Mouse (Mus musculus) embryonic facial prominence, embryonic 14.5 days (tissue): ENCODE results near the gene Gm9887. TPM values are rescaled to one million over a fixed set of nuclear protein-coding genes. Genes with fewer than 3 reads are reported as not detected.
A peak's percentile ranks its signal among the peaks of the same experiment; 100 is the strongest.

Experiments used
- ATAC-seq: fragments of 200-750 bp; cut with Nextera tagmentation; 2 replicates; pipeline ENCODE4 v1.8.0; 2017; ENCODE audit warnings: low read depth, moderate number of reproducible peaks, moderate TSS enrichment
- DNase-seq: peaks from one replicate; pipeline ENCODE4 v3.0.0-alpha.2; 2015; ENCODE audit warnings: low spot score
- H3K27ac ChIP-seq: fragments of 300-500 bp; sonication (generic); replicated peaks from 2 replicates; pipeline ENCODE4 v1.5.1; 2014; ENCODE audit warnings: low read depth, mild to moderate bottlenecking, low read length, moderate library complexity
- H3K27me3 ChIP-seq: fragments of 300-500 bp; sonication (generic); replicated peaks from 2 replicates; pipeline ENCODE4 v1.6.1; 2014; ENCODE audit warnings: low read length; ENCODE audit not compliant: control insufficient read depth, insufficient read depth
- H3K36me3 ChIP-seq: fragments of 300-500 bp; sonication (generic); 2 replicates; pipeline ENCODE4 v1.6.1; 2014; ENCODE audit warnings: low read length, mixed read lengths; ENCODE audit not compliant: control insufficient read depth, insufficient read depth
- H3K4me1 ChIP-seq: fragments of 300-500 bp; sonication (generic); 2 replicates; pipeline ENCODE4 v1.6.1; 2014; ENCODE audit warnings: antibody characterized with exemption, low read length; ENCODE audit not compliant: control insufficient read depth, insufficient read depth
- H3K4me2 ChIP-seq: fragments of 300-500 bp; sonication (generic); 2 replicates; pipeline ENCODE4 v1.6.1; 2014; ENCODE audit warnings: low read depth, mild to moderate bottlenecking, low read length, moderate library complexity, mixed read lengths
- H3K4me3 ChIP-seq: fragments of 300-500 bp; sonication (generic); 2 replicates; pipeline ENCODE4 v1.5.1; 2014; ENCODE audit warnings: low read depth, mild to moderate bottlenecking, low read length
- H3K9ac ChIP-seq: fragments of 300-500 bp; sonication (generic); 2 replicates; pipeline ENCODE4 v1.6.1; 2014; ENCODE audit warnings: low read depth, mild to moderate bottlenecking, low read length, moderate library complexity, mixed read lengths
- H3K9me3 ChIP-seq: fragments of 300-500 bp; sonication (generic); 2 replicates; pipeline ENCODE4 v1.6.1; 2016; ENCODE audit warnings: low read length; ENCODE audit not compliant: control insufficient read depth
- WGBS: fragments of 180-500 bp; shearing (Covaris S2); extraction: QIAGEN DNeasy Blood & Tissue Kit; methylation state at CpG from one replicate; pipeline ENCODE4 v1.1.7; 2014; 5-methylcytosine and 5-hydroxymethylcytosine counted together
- polyA plus RNA-seq: library from polyadenylated mRNA; unstranded; fragments of >200 nt; fragmentation: Nextera tagmentation; extraction: Ambion mirVana; gene quantifications from 2 replicates; pipeline ENCODE4 v1.2.1, GENCODE M21; 2014

The Gm9887 gene
- 1.7 and 1.8 TPM in 2 replicates for polyA plus RNA-seq

- peaks cover 23% of the 10 kb centered on the region for H3K36me3 ChIP-seq
- peak within 1 kb of the TSS; percentile 99 for H3K9ac ChIP-seq
- ATAC-seq = peak; percentile 96
- DNase-seq = peak; percentile 97
- peaks cover 19% of the 10 kb centered on the region; the same call in 1 of the 2 replicates for H3K4me1 ChIP-seq
- peak within 1 kb of the TSS; percentile 100 for H3K4me3 ChIP-seq
- H3K4me2 ChIP-seq = peak within 1 kb of the TSS; percentile 92
- H3K27me3 ChIP-seq = no peaks in the 10 kb centered on the region
- H3K27ac ChIP-seq = peak within 1 kb of the TSS; percentile 95
- WGBS = 2% methylated on average over 9 of the region's 121 CpGs
- H3K9me3 ChIP-seq = no peaks in the 10 kb centered on the region
Measured at GRCm38 (mm10) chr12:69371854-69372671, at the start of gene Gm9887, which contains the start of gene Arf6. Gene Gm9887, minus strand, starts transcription at chr12:69372458. Gene Arf6, plus strand, starts transcription at chr12:69372150.

- WGBS = 58% methylated on average over 3 of the region's 3 CpGs
Measured at GRCm38 (mm10) chr12:69420716-69421115, 48.5 kb upstream of the Gm9887 start.

GRCm38 (mm10) chr12:69419606-69420005, 47.3 kb upstream of the Gm9887 start:
- WGBS = 72% methylated on average over 4 of the region's 4 CpGs
- H3K9ac ChIP-seq = no peak overlapping the region
- DNase-seq (no peak), ATAC-seq (no peak)
- no peak overlapping the region for H3K4me3 ChIP-seq
- no peak overlapping the region for H3K4me2 ChIP-seq
- H3K27ac ChIP-seq = no peak overlapping the region
- no peaks in the 10 kb centered on the region for H3K36me3 ChIP-seq
- peaks cover 14% of the 10 kb centered on the region; the same call in 1 of the 2 replicates for H3K4me1 ChIP-seq
- no peaks in the 10 kb centered on the region for H3K27me3 ChIP-seq
- peaks cover 7% of the 10 kb centered on the region for H3K9me3 ChIP-seq

More at GRCm38 (mm10) chr12:69420716-69421115, 48.5 kb upstream of the Gm9887 start:
- no peak overlapping the region for H3K4me2 ChIP-seq
- H3K27ac ChIP-seq = no peak overlapping the region
- no peaks in the 10 kb centered on the region for H3K36me3 ChIP-seq
- H3K27me3 ChIP-seq = no peaks in the 10 kb centered on the region
- ATAC-seq = no peak
- H3K9ac ChIP-seq = no peak overlapping the region
- no peak for DNase-seq
- H3K4me1 ChIP-seq = peaks cover 18% of the 10 kb centered on the region; the same call in 1 of the 2 replicates
- H3K9me3 ChIP-seq = peaks cover 7% of the 10 kb centered on the region
- H3K4me3 ChIP-seq = no peak overlapping the region

- Histone ChIP-seq H3K27me3 (no peaks in the 10 kb centered on the region), H3K9me3 (peaks cover 7% of the 10 kb centered on the region), H3K27ac (no peak overlapping the region), H3K4me3 (no peak overlapping the region), H3K36me3 (no peaks in the 10 kb centered on the region), H3K9ac (no peak overlapping the region), H3K4me1 (peaks cover 14% of the 10 kb centered on the region; the same call in 1 of the 2 replicates), H3K4me2 (no peak overlapping the region)
- ATAC-seq (0 out of 2 replicates have a peak, but pooled peaks have one; percentile 30), DNase-seq (peak; percentile 78)
- 64% methylated on average over 14 of the region's 14 CpGs for WGBS
Measured at GRCm38 (mm10) chr12:69419017-69419605, 46.9 kb upstream of the Gm9887 start.

- Histone ChIP-seq H3K9ac (no peak overlapping the region), H3K4me2 (no peak overlapping the region), H3K27ac (no peak overlapping the region), H3K9me3 (peaks cover 7% of the 10 kb centered on the region), H3K4me3 (no peak overlapping the region), H3K36me3 (no peaks in the 10 kb centered on the region), H3K27me3 (no peaks in the 10 kb centered on the region), H3K4me1 (peaks cover 14% of the 10 kb centered on the region; the same call in 1 of the 2 replicates)
- no peak for DNase-seq
- no peak for ATAC-seq
- WGBS = 82% methylated on average over 13 of the region's 13 CpGs
Measured at GRCm38 (mm10) chr12:69418606-69419005, 46.3 kb upstream of the Gm9887 start.

- Histone ChIP-seq H3K4me1 (peaks cover 14% of the 10 kb centered on the region; the same call in 1 of the 2 replicates), H3K36me3 (no peaks in the 10 kb centered on the region), H3K27me3 (no peaks in the 10 kb centered on the region), H3K9me3 (peaks cover 6% of the 10 kb centered on the region), H3K27ac (no peak overlapping the region), H3K4me2 (no peak overlapping the region), H3K9ac (no peak overlapping the region), H3K4me3 (no peak overlapping the region)
- ATAC-seq (no peak), DNase-seq (no peak)
- WGBS = 48% methylated on average over 9 of the region's 9 CpGs
Measured at GRCm38 (mm10) chr12:69417701-69418291, 45.5 kb upstream of the Gm9887 start.

GRCm38 (mm10) chr12:69416793-69417192, 44.5 kb upstream of the Gm9887 start:
- WGBS = 75% methylated on average over 7 of the region's 7 CpGs
- no peak for ATAC-seq
- H3K9me3 ChIP-seq = no peaks in the 10 kb centered on the region
- H3K27me3 ChIP-seq = no peaks in the 10 kb centered on the region
- no peak for DNase-seq
- no peak overlapping the region for H3K4me2 ChIP-seq
- no peaks in the 10 kb centered on the region for H3K36me3 ChIP-seq
- no peak overlapping the region for H3K9ac ChIP-seq
- peaks cover 14% of the 10 kb centered on the region; the same call in 1 of the 2 replicates for H3K4me1 ChIP-seq
- H3K27ac ChIP-seq = no peak overlapping the region
- no peak overlapping the region for H3K4me3 ChIP-seq

- ATAC-seq = no peak
- peaks cover 14% of the 10 kb centered on the region; the same call in 1 of the 2 replicates for H3K4me1 ChIP-seq
- no peak overlapping the region for H3K27ac ChIP-seq
- DNase-seq = no peak
- no peak overlapping the region for H3K9ac ChIP-seq
- no peaks in the 10 kb centered on the region for H3K36me3 ChIP-seq
- 68% methylated on average over 4 of the region's 4 CpGs for WGBS
- H3K9me3 ChIP-seq = no peaks in the 10 kb centered on the region
- no peak overlapping the region for H3K4me3 ChIP-seq
- H3K4me2 ChIP-seq = no peak overlapping the region
- no peaks in the 10 kb centered on the region for H3K27me3 ChIP-seq
Measured at GRCm38 (mm10) chr12:69414826-69415572, 42.7 kb upstream of the Gm9887 start.
